Mouse (Mus musculus) brown adipose tissue, adult 24 weeks (tissue): ENCODE measurements around the gene Gse1. TPM values are rescaled to one million over a fixed set of nuclear protein-coding genes. Genes with fewer than 3 reads are reported as not detected.
A peak's percentile ranks its signal among the peaks of the same experiment; 100 is the strongest.

Experiments used
- H3K27ac ChIP-seq: fragments of 200-500 bp; replicated peaks from 2 replicates; pipeline ENCODE4 v1.5.1; 2012; ENCODE audit warnings: low read depth, mild to moderate bottlenecking, low read length
- H3K4me1 ChIP-seq: fragments of 200-500 bp; 2 replicates; pipeline ENCODE4 v1.6.1; 2012; ENCODE audit warnings: low read length, mixed read lengths; ENCODE audit not compliant: control insufficient read depth, insufficient read depth, insufficient read length
- H3K4me3 ChIP-seq: fragments of 200-500 bp; 2 replicates; pipeline ENCODE4 v1.5.1; 2012; ENCODE audit warnings: low read depth, mild to moderate bottlenecking, low read length, moderate library complexity; ENCODE audit not compliant: insufficient read depth
- polyA plus RNA-seq: library from polyadenylated mRNA; stranded (reverse); fragments of >200 nt; gene quantifications from 2 replicates; pipeline ENCODE4 v1.2.4, GENCODE M21; 2012; ENCODE audit not compliant: missing spikeins, insufficient read depth, insufficient read length

Gse1 gene
- 8.0 and 9.9 TPM in 2 replicates for polyA plus RNA-seq

- Histone ChIP-seq H3K4me1 (peaks cover 30% of the 10 kb centered on the region), H3K4me3 (peak within 1 kb of the TSS; percentile 64), H3K27ac (no peak within 1 kb of the TSS)
Measured at GRCm38 (mm10) chr8:120227891-120228591, at the start of gene Gse1. TSS of gene Gse1 (plus strand) at chr8:120228456.

DNA sequence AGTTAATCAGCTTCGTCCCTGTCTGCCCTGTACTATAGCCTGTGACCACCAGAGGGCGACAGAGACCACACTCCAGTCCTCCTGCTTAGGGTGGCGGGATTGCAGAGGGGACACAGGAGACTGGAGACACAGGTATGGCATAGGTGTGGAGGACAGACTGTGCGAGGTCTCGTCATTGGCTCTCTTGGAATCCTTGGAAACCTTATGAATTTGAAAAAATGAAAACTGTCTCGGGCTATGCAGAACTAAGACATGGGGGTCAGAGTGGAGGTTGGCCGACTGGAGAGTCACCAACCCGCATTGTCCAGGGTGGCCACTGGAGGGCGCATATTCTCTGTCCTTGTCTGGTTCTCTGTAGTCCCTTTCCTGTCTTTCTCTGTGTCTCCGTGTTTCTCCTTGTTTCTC lies 49.2 kb upstream of the Gse1 start:
- H3K4me1 ChIP-seq = no peaks in the 10 kb centered on the region
- H3K4me3 ChIP-seq = peak overlapping the region; percentile 40
- no peak overlapping the region for H3K27ac ChIP-seq

GRCm38 (mm10) chr8:120180445-120180970 lies 47.7 kb upstream of the Gse1 start:
- Histone ChIP-seq H3K4me3 (no peak overlapping the region), H3K4me1 (peaks cover 7% of the 10 kb centered on the region), H3K27ac (no peak overlapping the region)

DNA sequence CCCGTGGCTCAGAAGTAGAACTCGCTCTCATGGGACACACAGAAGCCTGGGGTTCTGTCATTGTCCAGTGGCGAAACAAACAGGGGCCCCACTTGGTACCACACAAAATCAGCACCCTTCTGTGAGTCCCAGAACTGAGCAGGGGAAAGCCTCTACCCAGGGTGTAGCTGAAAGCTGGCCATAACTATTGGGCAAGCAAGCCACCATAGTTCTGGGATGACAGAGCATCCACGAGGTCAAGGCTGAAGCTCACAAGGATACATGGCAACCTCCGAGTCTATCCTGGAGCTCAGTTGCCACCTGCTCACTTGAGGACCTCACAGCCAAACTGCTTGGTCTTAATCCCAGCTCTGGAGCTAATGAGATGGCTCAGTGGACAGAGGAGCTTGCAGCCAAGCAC lies 47.0 kb upstream of the Gse1 start:
- H3K4me3 ChIP-seq = no peak overlapping the region
- H3K27ac ChIP-seq = no peak overlapping the region
- H3K4me1 ChIP-seq = peaks cover 15% of the 10 kb centered on the region

DNA sequence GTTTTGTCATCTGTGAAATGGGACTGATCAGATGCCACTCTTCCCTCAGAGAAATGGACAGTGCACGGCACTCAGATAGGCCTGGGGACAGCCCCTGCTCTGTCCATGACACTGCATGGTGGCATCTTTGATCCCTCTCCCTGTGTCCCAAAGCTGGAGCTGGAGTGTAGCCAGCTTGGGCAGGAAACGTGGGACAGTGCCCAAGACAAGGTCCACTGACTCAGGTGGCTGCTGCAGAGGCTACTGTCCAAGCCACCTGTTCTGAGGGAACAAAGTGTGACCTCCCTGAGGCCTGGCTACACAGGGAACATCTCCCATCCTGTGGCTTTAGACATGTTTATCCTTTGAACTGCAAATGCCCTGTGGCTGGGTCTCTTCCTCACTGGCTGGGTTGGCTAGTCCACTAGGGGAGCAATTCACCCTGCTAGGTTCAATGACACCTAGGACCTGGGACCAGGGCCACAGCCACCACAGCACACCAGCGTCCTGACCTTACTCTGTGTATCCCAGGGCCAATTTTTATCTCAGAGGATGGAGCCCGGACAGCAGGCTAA lies 46.3 kb upstream of the Gse1 start:
- no peak overlapping the region for H3K4me3 ChIP-seq
- H3K4me1 ChIP-seq = peaks cover 19% of the 10 kb centered on the region
- no peak overlapping the region for H3K27ac ChIP-seq

DNA sequence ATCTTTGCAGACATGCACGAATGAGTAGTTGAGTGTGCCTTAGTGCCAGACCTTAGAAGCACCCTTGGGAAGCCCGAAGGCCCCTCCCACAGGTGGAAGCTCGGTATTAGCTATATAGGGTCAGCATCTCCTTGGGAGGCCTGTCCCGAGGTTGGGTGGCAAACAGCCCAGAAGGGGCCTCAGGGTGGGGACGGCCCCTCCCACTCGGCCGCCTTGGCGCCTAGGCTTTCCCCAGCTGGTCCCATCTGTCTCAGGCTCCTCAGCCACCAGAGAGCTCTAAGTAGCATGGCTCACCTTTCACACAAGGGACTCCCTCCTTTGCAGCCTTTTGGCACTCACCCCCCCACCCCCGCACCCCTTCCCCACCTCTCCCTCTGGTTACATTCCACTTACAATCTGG lies 43.9 kb upstream of the Gse1 start:
- Histone ChIP-seq H3K27ac (no peak overlapping the region), H3K4me1 (peaks cover 41% of the 10 kb centered on the region), H3K4me3 (no peak overlapping the region)

DNA sequence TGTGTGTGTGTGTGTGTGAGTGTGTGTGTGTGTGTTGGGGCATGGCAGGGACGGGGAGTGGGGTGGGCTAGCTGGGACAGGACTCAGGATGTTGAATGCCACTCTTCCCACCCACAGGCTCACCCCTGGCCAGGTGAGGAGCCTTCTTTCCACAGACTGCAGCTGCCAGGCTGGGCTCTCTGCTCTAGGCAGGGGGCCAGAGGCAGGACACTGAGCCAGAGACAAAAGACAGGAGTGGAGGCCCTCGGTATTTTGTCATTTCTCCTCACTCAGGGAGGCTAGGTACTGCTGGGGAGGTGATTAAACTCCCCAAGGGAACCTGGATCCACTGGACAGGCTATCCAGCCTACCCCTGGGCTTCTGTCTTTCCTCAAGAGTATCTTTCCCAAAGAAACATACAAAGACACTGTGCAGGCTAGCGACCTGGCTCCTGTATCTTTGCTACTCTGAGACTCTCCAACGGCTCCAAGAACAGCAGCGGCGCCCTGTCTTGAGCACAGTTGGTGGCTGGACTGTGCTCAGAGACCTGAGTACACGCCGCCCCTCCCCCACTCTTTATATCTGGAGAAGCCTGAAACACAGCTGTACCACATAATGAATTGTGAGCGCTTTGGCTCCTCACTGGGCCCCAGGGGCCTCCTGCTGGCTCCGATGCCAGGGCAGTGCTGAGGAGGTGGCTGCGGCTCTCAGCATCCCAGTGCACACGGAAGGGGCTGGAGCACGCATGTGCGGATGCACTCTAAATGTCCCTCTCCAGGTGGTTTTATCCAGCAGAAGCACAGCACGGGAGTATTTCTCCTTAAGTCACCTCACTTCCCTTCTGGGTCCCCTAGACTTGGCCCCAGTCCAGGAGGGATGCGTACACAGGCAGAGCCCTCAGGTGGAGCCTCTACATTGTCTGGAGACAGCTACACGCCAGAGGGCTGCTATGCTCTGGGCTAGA lies 43.1 kb upstream of the Gse1 start:
- peaks cover 48% of the 10 kb centered on the region for H3K4me1 ChIP-seq
- H3K27ac ChIP-seq = no peak overlapping the region
- H3K4me3 ChIP-seq = no peak overlapping the region

GRCm38 (mm10) chr8:120186454-120186853 lies 41.8 kb upstream of the Gse1 start:
- peak overlapping the region; percentile 25; the same call in 1 of the 2 replicates for H3K27ac ChIP-seq
- no peak overlapping the region for H3K4me3 ChIP-seq
- peaks cover 52% of the 10 kb centered on the region for H3K4me1 ChIP-seq

GRCm38 (mm10) chr8:120188510-120188909 lies 39.7 kb upstream of the Gse1 start:
- H3K4me1 ChIP-seq = peaks cover 52% of the 10 kb centered on the region
- no peak overlapping the region for H3K4me3 ChIP-seq
- no peak overlapping the region for H3K27ac ChIP-seq

GRCm38 (mm10) chr8:120189440-120189839 lies 38.8 kb upstream of the Gse1 start:
- no peak overlapping the region for H3K4me3 ChIP-seq
- peaks cover 52% of the 10 kb centered on the region for H3K4me1 ChIP-seq
- H3K27ac ChIP-seq = no peak overlapping the region

- H3K4me3 ChIP-seq = no peak overlapping the region
- H3K27ac ChIP-seq = no peak overlapping the region
- peaks cover 48% of the 10 kb centered on the region for H3K4me1 ChIP-seq
Measured at GRCm38 (mm10) chr8:120190107-120190809, 38.0 kb upstream of the Gse1 start.

DNA sequence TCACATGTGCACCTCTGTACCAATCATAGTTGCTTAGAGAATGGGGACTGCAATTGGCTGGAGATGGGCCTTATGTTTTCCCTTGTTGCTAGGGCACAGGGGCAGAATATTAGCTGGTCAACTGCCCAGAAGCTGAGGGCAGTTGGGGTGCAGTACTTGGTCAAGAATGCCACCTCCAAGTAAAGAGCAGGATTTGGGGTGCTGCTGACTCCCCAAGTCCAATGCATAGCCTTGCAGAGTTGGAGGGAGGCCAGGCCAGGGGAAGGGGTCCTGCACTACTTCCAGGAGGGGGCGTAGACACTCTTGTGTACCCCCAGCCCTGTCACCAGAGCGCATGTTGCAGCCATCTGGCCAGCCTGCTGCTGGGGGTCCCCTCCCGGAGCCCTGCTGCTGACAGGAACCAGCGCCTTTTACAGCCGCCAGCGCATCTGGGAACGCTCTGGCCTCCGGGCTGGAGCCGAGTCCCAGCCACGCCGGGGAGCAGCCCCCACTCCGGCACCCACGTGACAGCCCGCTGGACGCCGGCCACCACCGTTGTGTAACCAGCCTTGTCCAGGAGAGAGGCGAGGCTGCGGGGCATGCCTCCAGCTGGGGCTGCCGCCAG lies 37.3 kb upstream of the Gse1 start:
- H3K27ac ChIP-seq = peak overlapping the region; percentile 56
- peaks cover 41% of the 10 kb centered on the region for H3K4me1 ChIP-seq
- no peak overlapping the region for H3K4me3 ChIP-seq

DNA sequence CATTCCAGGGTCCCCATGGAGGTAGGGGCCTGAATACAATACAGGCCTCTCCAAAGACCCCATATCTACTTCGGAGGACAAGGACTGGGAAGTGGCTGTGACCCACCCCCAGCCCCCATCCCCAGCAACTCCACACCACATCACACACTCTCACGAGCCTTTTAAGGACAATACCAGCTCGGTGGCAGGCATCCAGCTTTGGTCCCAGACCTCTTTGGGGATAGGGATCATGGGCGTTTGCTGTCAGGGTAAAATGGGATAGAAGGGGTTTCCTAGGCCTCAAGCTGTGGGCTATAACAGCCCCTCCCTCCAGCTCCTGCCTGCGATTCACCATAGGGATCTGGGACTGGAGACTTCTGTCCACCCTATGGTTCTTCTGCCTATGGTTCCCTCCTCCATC lies 36.6 kb upstream of the Gse1 start:
- peaks cover 35% of the 10 kb centered on the region for H3K4me1 ChIP-seq
- no peak overlapping the region for H3K27ac ChIP-seq
- no peak overlapping the region for H3K4me3 ChIP-seq

DNA sequence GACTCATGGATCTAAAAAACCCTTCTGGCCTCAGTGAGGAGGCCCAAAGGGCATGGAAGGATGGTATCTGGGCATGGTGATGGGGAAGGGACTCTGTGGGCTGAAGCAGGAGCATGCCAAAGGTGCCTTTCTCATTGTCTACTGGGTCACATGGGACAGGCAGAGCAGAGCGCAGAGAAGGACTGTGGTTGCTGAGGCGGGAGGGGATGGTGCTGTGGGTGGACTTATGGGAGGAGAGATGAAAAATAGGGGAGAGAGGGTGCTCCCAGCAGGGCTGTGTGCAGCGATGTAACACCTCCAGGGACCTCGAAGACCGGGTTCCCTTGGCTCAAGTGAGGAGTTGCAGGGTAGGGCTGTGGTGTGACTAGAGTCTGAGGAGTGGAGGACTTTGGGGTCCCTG lies 36.1 kb upstream of the Gse1 start:
- Histone ChIP-seq H3K4me1 (peaks cover 32% of the 10 kb centered on the region), H3K27ac (no peak overlapping the region), H3K4me3 (no peak overlapping the region)
